Mouse (Mus musculus) brain, embryonic 14.5 days (tissue): ENCODE measurements around the gene Tubb2b.
A peak's percentile ranks its signal among the peaks of the same experiment; 100 is the strongest.

Source experiments
- CTCF ChIP-seq: fragments of 200-500 bp; IDR thresholded peaks from 2 replicates; pipeline ENCODE4 v1.5.1; 2012; ENCODE audit warnings: inconsistent platforms, mild to moderate bottlenecking, moderate library complexity, borderline replicate concordance; ENCODE audit not compliant: insufficient read depth, insufficient read length; ENCODE audit errors: extremely low read depth
- POLR2A ChIP-seq: fragments of 200-500 bp; IDR thresholded peaks from 2 replicates; pipeline ENCODE4 v1.6.1; 2012; ENCODE audit warnings: mild to moderate bottlenecking, inconsistent platforms, borderline replicate concordance; ENCODE audit not compliant: poor library complexity, insufficient read depth, insufficient read length, severe bottlenecking; ENCODE audit errors: extremely low read depth

DNA sequence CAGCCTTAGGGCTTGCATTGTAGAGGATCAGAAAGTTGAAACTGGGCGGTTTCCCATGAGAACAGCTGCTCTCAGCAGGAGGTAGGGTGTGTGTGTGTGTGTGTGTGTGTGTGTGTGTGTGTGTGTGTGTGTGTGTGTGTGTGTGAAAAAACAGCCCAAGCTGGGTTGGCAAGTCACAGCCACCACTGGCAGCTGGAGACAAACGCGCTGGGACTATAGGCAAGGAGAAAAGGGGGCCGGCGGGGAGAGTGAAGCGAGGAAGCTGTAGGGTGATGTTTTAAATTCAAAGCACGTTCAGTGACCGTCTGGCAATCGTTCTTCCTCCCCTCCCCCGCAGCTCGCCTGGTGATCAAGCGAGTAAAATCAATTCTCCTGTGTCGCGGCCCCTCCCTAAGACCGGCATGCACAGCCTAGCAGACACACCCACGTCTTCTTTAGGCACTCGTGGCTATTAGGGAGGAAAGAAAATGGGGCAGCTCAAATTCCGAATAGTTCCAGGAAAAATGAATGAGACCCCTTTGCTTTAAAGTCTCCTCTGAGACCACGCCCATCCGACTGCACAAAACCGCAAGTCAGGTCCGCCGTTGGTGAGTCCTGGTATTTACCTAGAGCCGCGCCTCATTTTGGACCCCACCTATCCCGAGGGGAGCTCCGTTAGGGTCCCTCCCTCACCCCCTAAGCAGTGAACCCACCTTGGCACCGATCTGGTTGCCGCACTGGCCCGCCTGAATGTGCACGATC lies 611 bp downstream of the Tubb2b start:
- peak; percentile 26; the same call in 1 of the 2 replicates for TF ChIP-seq CTCF
- no peak for TF ChIP-seq POLR2A
